Mouse (Mus musculus) regulatory T cell (primary cell): ENCODE results near the gene Tirap.
"Not testable (repeated sequence)": the region's sequence is repeated elsewhere in the genome, so short reads cannot be mapped to it uniquely, and the experiment has no call there.

Experiments
- in situ Hi-C: fragments of 300-600 bp; cut with MboI, MseI; formaldehyde crosslinking; loops from one replicate; pipeline ENCODE4 v1.15.1; 2025; ENCODE audit warnings: high pct_unique_total_duplicates

Tirap gene

GRCm38 (mm10) chr9:35152923-35153322 lies 47.2 kb downstream of the Tirap start:
- in situ Hi-C loops: no loop called here

- in situ Hi-C loops: not testable (repeated sequence)
Observed at GRCm38 (mm10) chr9:35148822-35149221, 51.3 kb downstream of the Tirap start.

- in situ Hi-C loops: not testable (repeated sequence)
Observed at GRCm38 (mm10) chr9:35147261-35147660, 52.8 kb downstream of the Tirap start.

GRCm38 (mm10) chr9:35145829-35146228 lies 54.3 kb downstream of the Tirap start:
- in situ Hi-C loops: no loop called here

- in situ Hi-C loops: no loop called here
Observed at GRCm38 (mm10) chr9:35145118-35145517, 55.0 kb downstream of the Tirap start.

GRCm38 (mm10) chr9:35142221-35142620 lies 57.9 kb downstream of the Tirap start:
- in situ Hi-C loops: no loop called here

GRCm38 (mm10) chr9:35139231-35139744 lies 60.8 kb downstream of the Tirap start:
- in situ Hi-C loops: no loop called here

GRCm38 (mm10) chr9:35138029-35138428 lies 62.1 kb downstream of the Tirap start:
- in situ Hi-C loops: no loop called here

GRCm38 (mm10) chr9:35135575-35135974 lies 64.5 kb downstream of the Tirap start:
- in situ Hi-C loops: no loop called here
